Mouse (Mus musculus) left cerebral cortex, adult 2 months (tissue): Measurements from ENCODE around the gene Crat. TPM values are rescaled to one million over a fixed set of nuclear protein-coding genes. Genes with fewer than 3 reads are reported as not detected.

Experiments used
- DNase-seq, 2 experiments: peaks; one replicate each; pipeline ENCODE4 v3.0.0; 2021 to 2022; ENCODE audit warnings: low spot score in 2 of 2, mixed read lengths in 1 of 2; ENCODE audit errors: extremely low spot score in 1 of 2
- H3K27ac ChIP-seq: fragments of 200-600 bp; 2 replicates; pipeline ENCODE4 v1.8.1; 2022
- H3K4me3 ChIP-seq: fragments of 200-600 bp; 2 replicates; pipeline ENCODE4 v1.8.1; 2022
- CTCF ChIP-seq: fragments of 200-600 bp; IDR thresholded peaks from 2 replicates; pipeline ENCODE4 v1.8.1; 2022; ENCODE audit warnings: antibody characterized with exemption, mild to moderate bottlenecking, moderate library complexity
- intact Hi-C: fragments of 180-260 bp; cut with DNase I; formaldehyde crosslinking; loops from one replicate; pipeline ENCODE4 v1.15.1; 2025
- total RNA-seq, 2 experiments: library from RNA; stranded (reverse); gene quantifications; 2 replicates each; pipeline ENCODE4 v1.2.3; 2021

The Crat gene
- total RNA-seq, 2 experiments from 2014 or later: 56.5 to 58.2 TPM

GRCm38 (mm10) chr2:30380564-30381376, 34.8 kb downstream of the Crat start:
- Histone ChIP-seq H3K27ac (peak overlapping the region; percentile 28; the same call in 1 of the 2 replicates), H3K4me3 (no peak overlapping the region)
- intact Hi-C loops: no loop called here
- TF ChIP-seq CTCF: no peak
- no peak for DNase-seq

DNA sequence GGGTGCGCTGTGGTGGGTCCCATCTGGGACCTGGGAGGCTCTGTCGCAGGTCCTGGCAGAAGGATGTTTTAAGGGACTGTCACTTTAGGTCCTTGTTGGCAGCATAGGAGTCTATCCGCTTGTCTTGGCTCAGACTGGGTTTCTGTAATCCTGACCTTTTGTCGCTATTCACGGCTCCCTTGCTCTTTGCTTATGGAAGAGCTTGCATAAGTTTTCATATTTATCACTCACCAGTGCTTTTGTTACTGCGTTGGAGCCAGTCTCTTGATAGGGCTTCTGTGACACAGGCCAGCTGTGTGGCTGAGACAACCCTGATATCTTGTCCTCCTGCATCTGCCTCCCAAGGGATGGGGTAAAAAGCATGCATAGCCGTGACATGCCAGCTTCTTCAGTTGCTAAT, 36.3 kb downstream of the Crat start:
- Histone ChIP-seq H3K27ac (no peak overlapping the region), H3K4me3 (no peak overlapping the region)
- intact Hi-C loops: no loop called here
- no peak for DNase-seq
- no peak for TF ChIP-seq CTCF

- DNase-seq: no peak
- Histone ChIP-seq H3K4me3 (no peak overlapping the region), H3K27ac (no peak overlapping the region)
- TF ChIP-seq CTCF: no peak
- intact Hi-C loops: no loop called here
These were observed 37.9 kb downstream of the Crat start for GRCm38 (mm10) chr2:30377721-30378120.

DNA sequence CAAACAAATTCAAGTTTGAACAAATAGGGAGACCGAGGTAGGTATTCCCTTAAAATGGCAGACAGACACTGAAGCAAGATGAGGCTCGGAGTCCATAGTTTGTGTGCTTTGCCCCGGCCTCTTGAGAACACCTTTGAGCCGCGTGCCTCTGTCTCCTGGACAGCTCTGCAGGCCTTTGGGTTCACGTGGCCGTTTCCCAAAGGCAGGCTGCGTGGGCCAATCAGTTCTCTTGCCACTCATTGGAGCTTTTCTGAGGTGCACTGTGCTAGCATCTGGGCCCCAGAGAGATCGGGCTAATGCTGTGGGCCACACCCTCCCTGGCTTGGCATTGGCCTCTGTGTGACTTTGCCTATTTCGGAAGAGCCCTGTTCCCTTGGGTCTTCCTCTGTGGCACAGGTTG, 39.7 kb downstream of the Crat start:
- TF ChIP-seq CTCF: no peak
- DNase-seq: no peak
- intact Hi-C loops: no loop called here
- H3K4me3 ChIP-seq: no peak overlapping the region
- H3K27ac ChIP-seq: no peak overlapping the region

GRCm38 (mm10) chr2:30372726-30373125, 42.9 kb downstream of the Crat start:
- TF ChIP-seq CTCF: no peak
- Histone ChIP-seq H3K4me3 (no peak overlapping the region), H3K27ac (no peak overlapping the region)
- intact Hi-C loops: no loop called here
- DNase-seq: no peak

- H3K4me3 ChIP-seq: no peak overlapping the region
- H3K27ac ChIP-seq: no peak overlapping the region
- intact Hi-C loops: no loop called here
- TF ChIP-seq CTCF: no peak
- DNase-seq: no peak
These were observed 44.1 kb downstream of the Crat start for GRCm38 (mm10) chr2:30371544-30371943.

GRCm38 (mm10) chr2:30366203-30366602, 49.4 kb downstream of the Crat start:
- intact Hi-C loops: no loop called here
- Histone ChIP-seq H3K4me3 (peak overlapping the region; percentile 80; the same call in 1 of the 2 replicates), H3K27ac (peak overlapping the region; percentile 38; the same call in 1 of the 2 replicates)
- DNase-seq: no peak
- TF ChIP-seq CTCF: peak; percentile 26

DNA sequence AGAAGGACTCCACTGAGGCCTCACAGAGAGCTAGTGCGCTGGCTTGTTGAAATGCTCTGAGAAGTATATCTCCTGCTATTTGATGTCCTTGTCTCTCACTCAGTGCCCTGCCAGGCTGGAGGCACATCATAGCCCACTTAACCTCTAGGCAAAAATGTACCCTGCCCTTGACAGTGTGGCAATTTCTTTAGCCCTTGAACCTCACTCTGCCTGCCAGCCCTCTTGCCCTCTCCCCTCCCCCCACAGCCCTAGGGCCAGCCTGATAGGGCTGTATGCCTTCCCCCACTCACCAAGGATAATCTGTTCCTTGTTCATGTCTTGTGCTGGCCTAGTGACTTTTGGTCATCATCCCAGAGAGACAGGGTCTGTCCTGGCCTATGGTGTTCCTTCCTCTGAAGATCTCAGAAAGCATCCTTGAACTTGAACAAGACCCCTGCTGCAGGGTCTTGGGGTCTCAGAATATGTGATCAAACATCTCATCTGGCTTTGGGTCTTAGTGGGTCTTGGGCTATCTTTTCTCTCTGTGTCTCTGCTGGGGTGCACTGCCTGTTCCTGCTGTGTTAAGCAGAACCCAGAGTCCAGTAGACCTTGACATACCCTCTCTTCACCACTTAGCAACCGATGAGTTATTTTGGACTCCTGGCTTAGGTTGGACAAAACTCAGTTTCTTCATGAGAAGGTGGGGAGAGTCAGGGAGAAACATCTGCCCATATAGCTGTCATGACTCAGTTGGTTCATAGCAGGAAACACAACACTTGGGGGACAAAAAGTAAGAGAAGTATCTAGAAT, 50.1 kb downstream of the Crat start:
- no peak for DNase-seq
- Histone ChIP-seq H3K27ac (peak overlapping the region; percentile 96), H3K4me3 (peak overlapping the region; percentile 80)
- intact Hi-C loops: no loop called here
- TF ChIP-seq CTCF: no peak

DNA sequence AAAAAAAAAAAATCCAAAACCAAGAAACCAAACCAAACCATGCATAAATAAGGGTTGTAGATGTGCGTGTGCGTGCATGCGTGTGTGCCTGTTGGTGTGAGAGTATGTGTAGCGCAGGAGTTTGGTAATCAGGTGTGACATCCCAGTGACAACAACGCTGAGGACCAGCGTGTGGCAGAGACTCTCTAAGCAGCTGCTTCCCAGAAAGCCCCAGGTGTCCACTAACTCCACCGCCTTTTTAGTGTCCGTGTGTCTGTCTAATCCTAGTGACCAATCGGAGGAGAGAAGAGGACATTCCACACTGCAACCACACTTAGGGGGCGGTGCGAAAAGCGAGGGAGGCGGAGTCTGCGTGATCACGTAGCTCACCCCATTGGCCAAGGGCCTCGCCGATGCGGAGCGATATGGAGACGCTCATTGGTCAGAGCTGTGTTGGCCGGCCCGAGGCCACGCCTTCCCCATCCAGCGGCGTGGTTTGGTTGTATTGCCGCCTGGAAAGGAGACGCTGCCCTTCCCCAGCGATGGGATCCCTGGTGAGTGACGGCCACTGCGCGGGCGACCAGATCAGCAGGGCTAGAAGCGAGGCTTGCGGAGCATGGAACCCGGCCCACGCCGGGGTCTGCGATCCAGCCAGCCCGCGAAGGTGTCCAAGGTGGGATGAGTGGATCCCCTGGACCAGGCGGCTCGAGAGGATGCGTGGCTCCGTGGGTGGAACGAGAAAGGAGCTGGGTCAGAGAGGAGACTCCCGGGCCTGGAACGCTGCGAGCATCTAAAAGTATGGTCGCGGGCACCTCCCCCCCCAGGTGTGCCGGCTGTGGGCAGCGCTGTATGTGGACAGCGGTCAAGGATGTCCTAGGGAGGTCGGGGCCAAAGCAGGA, 51.6 kb downstream of the Crat start, which contains the start of gene Miga2:
Gene Miga2, plus strand, starts transcription at position 461 of the 878 bp plus-strand sequence.
- Histone ChIP-seq H3K27ac (peak within 1 kb of the TSS; percentile 96), H3K4me3 (peak within 1 kb of the TSS; percentile 80)
- intact Hi-C loops: loop anchor here (5.0 kb wide), 1 partner anchor 48 kb away; no protein-coding TSS in a partner anchor
- TF ChIP-seq CTCF: no peak
- peak; percentile 97 to 98 for DNase-seq

DNA sequence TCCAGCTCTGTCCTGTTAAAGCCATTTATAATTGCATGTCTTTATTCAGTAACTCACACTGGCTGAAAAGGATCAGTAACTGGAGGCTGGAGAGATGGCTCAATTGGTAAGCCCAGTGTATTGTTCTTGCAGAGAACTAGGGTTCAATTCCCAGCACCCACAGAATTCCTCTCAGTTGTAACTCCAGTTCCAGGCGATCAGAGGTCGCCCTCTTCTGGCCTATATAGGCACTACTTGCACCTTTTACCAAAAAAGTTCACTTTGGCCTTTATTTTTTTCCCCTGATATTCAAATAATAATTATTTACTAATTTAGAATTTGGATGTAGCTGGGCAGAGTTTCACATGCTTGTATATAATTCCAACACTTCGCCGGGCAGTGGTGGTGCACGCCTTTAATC, 52.7 kb downstream of the Crat start:
- no peak overlapping the region for H3K4me3 ChIP-seq
- intact Hi-C loops: loop anchor here (5.0 kb wide), 1 partner anchor 49 kb away; no protein-coding TSS in a partner anchor
- no peak for DNase-seq
- no peak overlapping the region for H3K27ac ChIP-seq
- TF ChIP-seq CTCF: peak; percentile 37

- no peak overlapping the region for H3K27ac ChIP-seq
- H3K4me3 ChIP-seq: no peak overlapping the region
- no peak for TF ChIP-seq CTCF
- intact Hi-C loops: loop anchor here (5.0 kb wide), 1 partner anchor 52 kb away; no protein-coding TSS in a partner anchor
- no peak for DNase-seq
These were observed 55.0 kb downstream of the Crat start for GRCm38 (mm10) chr2:30360626-30361025.
